Mouse (Mus musculus): ENCODE results near the gene Kat2b.

- TF ChIP-seq MYOG (IDR thresholded peaks at IDR 0.05; ENCODE audit: control insufficient read depth, extremely low read depth, insufficient read length) (no peak), CTCF (IDR thresholded peaks at IDR 0.05; ENCODE audit: control insufficient read depth, insufficient read depth, insufficient read length) (no peak), USF1 (IDR thresholded peaks at IDR 0.05; ENCODE audit: low read depth) (no peak)
These were observed 6.4 kb downstream of the Kat2b start for GRCm38 (mm10) chr17:53573019-53573556.

All from C2C12 (cell line).